Comparison of ENCODE assay signal across 20 mouse cellular contexts in genomic region chr14:32682536-32682935, GRCm38 (mm10). TPM values are rescaled to one million over a fixed set of nuclear protein-coding genes. Genes with fewer than 3 reads are reported as not detected.
A peak's percentile ranks its signal among the peaks of the same experiment; 100 is the strongest.
DNase-seq lines count a peak whose midpoint lies in the region; ATAC-seq lines count a peak whose summit lies in the region.
"Had no signal": no experiment of that assay in that cellular context is flagged by ENCODE, and none has a peak within 500 bp of the region (broad histone marks: within the 10 kb centered on the region; RNA-seq: fewer than 3 reads in every experiment).

No protein-coding gene starts in this region.

- peak overlapping the region; percentile 69 for H3K4me2 ChIP-seq in heart, embryonic 14.5 days (ENCODE audit: low read length)
- H3K4me2 ChIP-seq in heart, embryonic 16.5 days (ENCODE audit: low read depth, low read length) = peak overlapping the region; percentile 70
- H3K4me2 ChIP-seq: limb, embryonic 15.5 days; midbrain, embryonic 12.5 days; neural tube, embryonic 12.5 days had no signal

- H3K4me1 ChIP-seq in heart, embryonic 14.5 days (ENCODE audit: control insufficient read depth in 2 of 2, insufficient read depth in 2 of 2, low read length in 2 of 2) = peaks cover 31 to 39% of the 10 kb centered on the region in 2 experiments
- peaks cover 19% of the 10 kb centered on the region for H3K4me1 ChIP-seq in heart, embryonic 16.5 days (ENCODE audit: control insufficient read depth, insufficient read depth, low read length)

- no peaks in the 10 kb centered on the region for H3K27me3 ChIP-seq in heart, embryonic 14.5 days (ENCODE audit: control insufficient read depth, insufficient read depth, low read length)
- no peaks in the 10 kb centered on the region for H3K27me3 ChIP-seq in heart, embryonic 16.5 days (ENCODE audit: control insufficient read depth, insufficient read depth, low read length)
- H3K27me3 ChIP-seq: limb, embryonic 15.5 days; neural tube, embryonic 12.5 days had no signal

- intact Hi-C loops in left cerebral cortex, postnatal 25 days (cut with DNase I) = no loop called here
- intact Hi-C loops in left cerebral cortex, postnatal 36 days (cut with DNase I) = no loop called here

- peak overlapping the region; percentile 51 to 55; a peak in 3 of 4 replicates for H3K4me3 ChIP-seq in heart, embryonic 14.5 days (ENCODE audit: control insufficient read depth in 1 of 2, insufficient read depth in 1 of 2, low read depth in 1 of 2, low read length in 2 of 2)
- H3K4me3 ChIP-seq in heart, embryonic 16.5 days (ENCODE audit: low read length) = peak overlapping the region; percentile 57
- H3K4me3 ChIP-seq: limb, embryonic 15.5 days; midbrain, embryonic 12.5 days; neural tube, embryonic 12.5 days had no signal

- no peaks in the 10 kb centered on the region for H3K36me3 ChIP-seq in heart, embryonic 14.5 days (ENCODE audit: control insufficient read depth, insufficient read depth, low read length)
- H3K36me3 ChIP-seq in heart, embryonic 16.5 days (ENCODE audit: control insufficient read depth, insufficient read depth) = no peaks in the 10 kb centered on the region
- H3K36me3 ChIP-seq: limb, embryonic 15.5 days; midbrain, embryonic 12.5 days; neural tube, embryonic 12.5 days had no signal

- WGBS in heart, embryonic 14.5 days = 81% methylated on average over 12 of the region's 12 CpGs
- 78% methylated on average over 12 of the region's 12 CpGs for WGBS in heart, embryonic 16.5 days

- peak; percentile 20 for DNase-seq in gastrocnemius, postnatal 10 days
- DNase-seq in gastrocnemius, postnatal 4 days (ENCODE audit: low spot score in 2 of 2) = no peak
- DNase-seq in heart, adult 8-10 months (ENCODE audit: low spot score) = no peak
- peak; percentile 18 for DNase-seq in R1 (ENCODE audit: low read depth, low spot score)
- no peak for DNase-seq in left cerebral cortex, postnatal 25 days (ENCODE audit: low spot score in 2 of 2)
- no peak for DNase-seq in left cerebral cortex, postnatal 36 days (ENCODE audit: low spot score in 2 of 2)
- DNase-seq: cerebellum, postnatal 36 days; forebrain, postnatal 0 days; left cerebral cortex, postnatal 4 days; right cerebral cortex, postnatal 14 days had no signal

- peak overlapping the region in 1 of 2 experiments; percentile 97; a peak in 1 of 4 replicates for H3K27ac ChIP-seq in heart, embryonic 14.5 days (replicated peaks in 1 of 2; ENCODE audit: control insufficient read depth in 1 of 2, insufficient read depth in 1 of 2, low read depth in 2 of 2, low read length in 2 of 2)
- H3K27ac ChIP-seq in heart, embryonic 16.5 days (ENCODE audit: low read length) = no peak overlapping the region; the same call in 1 of the 2 replicates
- H3K27ac ChIP-seq: hindbrain, postnatal 0 days; limb, embryonic 15.5 days; liver, embryonic 14.5 days; midbrain, embryonic 12.5 days; neural tube, embryonic 12.5 days had no signal

- H3K9ac ChIP-seq in heart, embryonic 14.5 days (ENCODE audit: low read length) = peak overlapping the region; percentile 84
- H3K9ac ChIP-seq in heart, embryonic 16.5 days (ENCODE audit: low read length) = peak overlapping the region; percentile 79
- H3K9ac ChIP-seq: forebrain, postnatal 0 days; limb, embryonic 15.5 days; liver, embryonic 14.5 days; lung, embryonic 14.5 days; midbrain, embryonic 12.5 days; neural tube, embryonic 12.5 days had no signal

- 0 out of 2 replicates have a peak, but pooled peaks have one; percentile 3 for ATAC-seq in heart, embryonic 14.5 days (ENCODE audit: insufficient number of reproducible peaks, insufficient read depth, low FRiP score, low read depth)
- no peak for ATAC-seq in heart, embryonic 16.5 days (replicated peaks; ENCODE audit: extremely low read depth, insufficient read depth, low FRiP score)
- ATAC-seq: forebrain, postnatal 0 days had no signal

- no peaks in the 10 kb centered on the region for H3K9me3 ChIP-seq in heart, embryonic 14.5 days (ENCODE audit: control insufficient read depth, low read length)
- no peaks in the 10 kb centered on the region for H3K9me3 ChIP-seq in heart, embryonic 16.5 days (replicated peaks; ENCODE audit: control insufficient read depth, low read length)
- H3K9me3 ChIP-seq: limb, embryonic 15.5 days; midbrain, embryonic 12.5 days; neural tube, embryonic 12.5 days had no signal

RNA-seq across cellular contexts. Expression of gene 3425401B19Rik, which starts 2.6 kb away (rescaled TPM):
- total RNA-seq in gastrocnemius, postnatal 10 days (2021) = 100 to 1,000 TPM; 229 to 232 TPM
- 100 to 1,000 TPM; 137 to 194 TPM for total RNA-seq in gastrocnemius, postnatal 4 days (2021)
- polyA plus RNA-seq in heart, embryonic 14.5 days (2014; fragmentation: Nextera tagmentation; extraction: Ambion mirVana) = 8.3 and 9.1 TPM in 2 replicates
- 100 to 1,000 TPM; 124 to 148 (median 138) TPM for total RNA-seq in heart, adult 8-10 months (2022)
- 8.4 and 10.4 TPM in 2 replicates for polyA plus RNA-seq in heart, embryonic 16.5 days (2015; fragmentation: Nextera tagmentation; extraction: Ambion mirVana)
- total RNA-seq in left cerebral cortex, postnatal 25 days (2021) = under 1 TPM; 0.21 to 0.25 TPM
- under 1 TPM; 0.11 to 0.35 TPM for total RNA-seq in left cerebral cortex, postnatal 36 days (2021)
- total RNA-seq: forebrain, postnatal 0 days; left cerebral cortex, postnatal 4 days; megakaryocyte, adult 5-6 weeks had no signal
- polyA plus RNA-seq: forebrain, embryonic 11.5 days; forebrain, postnatal 0 days; liver, embryonic 14.5 days had no signal

Comparison
In these comparisons a context has a peak if more than half of its experiments do, and no peak if none do; other contexts are left out.
1. DNase-seq: peak in gastrocnemius, postnatal 10 days (single experiment) and R1 (single experiment); none in gastrocnemius, postnatal 4 days (0 of 2), heart, adult 8-10 months (single experiment), left cerebral cortex, postnatal 25 days (0 of 2) and left cerebral cortex, postnatal 36 days (0 of 2).
2. RNA of gene 3425401B19Rik, which starts 2.6 kb away (total RNA-seq): 229 to 232 TPM in gastrocnemius, postnatal 10 days, 137 to 194 TPM in gastrocnemius, postnatal 4 days and 124 to 148 TPM in heart, adult 8-10 months; 0.11 to 0.35 TPM in left cerebral cortex, postnatal 36 days and 0.21 to 0.25 TPM in left cerebral cortex, postnatal 25 days; every median in the first group is over 10 times any median in the second.